Mouse (Mus musculus): ENCODE measurements at regions not wholly inside any gene's neighbourhood (a gene's known extent, or its start where the extent isn't known, plus 50 kb on each side); places are given as distances from the start of the nearest gene placed in this dataset.
"Not testable (repeated sequence)": the region's sequence is repeated elsewhere in the genome, so short reads cannot be mapped to it uniquely, and the experiment has no call there.

GRCm38 (mm10) chr2:21976831-21977230, 250.5 kb upstream of the Myo3a start:
- no peak for DNase-seq (ENCODE audit: low spot score in 2 of 2)

- no peak for DNase-seq (ENCODE audit: low spot score in 2 of 2)
Measured at GRCm38 (mm10) chr2:21980177-21980576, 247.1 kb upstream of the Myo3a start.

- no peak for DNase-seq (ENCODE audit: low spot score in 2 of 2)
Measured at GRCm38 (mm10) chr2:22024438-22024837, 202.9 kb upstream of the Myo3a start.

GRCm38 (mm10) chr2:22026794-22027193, 200.5 kb upstream of the Myo3a start:
- no peak for DNase-seq (ENCODE audit: low spot score in 2 of 2)

- no peak for DNase-seq (ENCODE audit: low spot score in 2 of 2)
Measured at GRCm38 (mm10) chr2:22028569-22028968, 198.7 kb upstream of the Myo3a start.

GRCm38 (mm10) chr2:22029022-22029803, 198.1 kb upstream of the Myo3a start:
- no peak for DNase-seq (ENCODE audit: low spot score in 2 of 2)

GRCm38 (mm10) chr2:22029804-22030194, 197.5 kb upstream of the Myo3a start:
- DNase-seq (ENCODE audit: low spot score in 2 of 2) = no peak

GRCm38 (mm10) chr2:22036841-22037240, 190.5 kb upstream of the Myo3a start:
- DNase-seq (ENCODE audit: low spot score in 2 of 2) = no peak

- DNase-seq (ENCODE audit: low spot score in 2 of 2) = no peak
Measured at GRCm38 (mm10) chr2:22038780-22039179, 188.5 kb upstream of the Myo3a start.

GRCm38 (mm10) chr2:22043937-22044336, 183.4 kb upstream of the Myo3a start:
- not testable (repeated sequence) for DNase-seq (ENCODE audit: low spot score in 2 of 2)

- DNase-seq (ENCODE audit: low spot score in 2 of 2) = no peak
Measured at GRCm38 (mm10) chr2:22044949-22045348, 182.4 kb upstream of the Myo3a start.

GRCm38 (mm10) chr2:22047465-22047864, 179.8 kb upstream of the Myo3a start:
- no peak for DNase-seq (ENCODE audit: low spot score in 2 of 2)

GRCm38 (mm10) chr2:22066535-22066934, 160.8 kb upstream of the Myo3a start:
- no peak for DNase-seq (ENCODE audit: low spot score in 2 of 2)

- DNase-seq (ENCODE audit: low spot score in 2 of 2) = no peak
Measured at GRCm38 (mm10) chr2:22096848-22097247, 130.5 kb upstream of the Myo3a start.

- no peak for DNase-seq (ENCODE audit: low spot score in 2 of 2)
Measured at GRCm38 (mm10) chr2:22105150-22105549, 122.2 kb upstream of the Myo3a start.

GRCm38 (mm10) chr2:22149721-22150120, 77.6 kb upstream of the Myo3a start:
- no peak for DNase-seq (ENCODE audit: low spot score in 2 of 2)

- no peak for DNase-seq (ENCODE audit: low spot score in 2 of 2)
Measured at GRCm38 (mm10) chr2:22156576-22156975, 70.7 kb upstream of the Myo3a start.

GRCm38 (mm10) chr2:22165443-22165842, 61.9 kb upstream of the Myo3a start:
- DNase-seq (ENCODE audit: low spot score in 2 of 2) = no peak

- DNase-seq (ENCODE audit: low spot score in 2 of 2) = no peak
Measured at GRCm38 (mm10) chr2:22165919-22166318, 61.4 kb upstream of the Myo3a start.
